Mouse (Mus musculus) frontal cortex, postnatal 36 days (tissue): Measurements from ENCODE around the gene Tldc2.
A peak's percentile ranks its signal among the peaks of the same experiment; 100 is the strongest.

Experiments
- DNase-seq, 2 experiments: peaks; one replicate each; pipeline ENCODE4 v3.0.0; 2022; ENCODE audit warnings: low spot score in 2 of 2

Tldc2 gene

DNA sequence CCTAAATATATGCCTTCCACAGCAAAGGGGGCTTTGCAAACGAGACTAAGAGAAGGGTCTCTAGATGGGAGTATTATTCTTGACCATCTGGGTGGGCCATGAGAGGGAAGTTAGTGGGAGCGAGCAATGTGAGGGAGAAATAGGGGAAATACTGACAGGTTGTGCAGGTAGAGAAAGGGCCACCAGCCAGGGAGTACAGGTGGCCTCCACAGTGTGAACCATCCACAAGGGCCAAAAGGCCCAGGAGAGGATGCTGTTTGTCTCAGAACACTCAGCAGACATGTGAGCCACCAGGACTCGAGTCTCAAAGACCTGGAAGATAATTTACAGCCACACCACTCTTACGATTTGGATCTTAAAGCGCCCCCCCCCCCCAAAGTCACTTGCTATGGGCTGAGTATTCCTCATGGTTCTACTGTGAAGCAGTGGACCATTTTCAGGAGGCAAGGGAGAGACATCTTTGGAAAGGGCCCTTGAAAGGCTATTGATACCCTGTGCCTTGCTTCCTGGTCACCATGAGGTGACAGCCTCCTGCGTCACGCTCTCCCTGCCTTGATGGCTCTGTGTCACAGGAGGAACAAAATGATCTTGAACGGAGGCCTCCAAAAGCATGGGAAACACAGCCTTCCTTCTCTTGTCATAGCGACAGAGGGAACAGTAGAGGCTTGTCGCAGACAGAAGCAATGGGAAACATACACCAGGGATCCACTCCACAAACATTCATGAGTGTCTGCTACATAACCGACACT is 26.1 kb upstream of the Tldc2 start:
- no peak for DNase-seq

GRCm38 (mm10) chr2:157063241-157063700 is 23.6 kb upstream of the Tldc2 start:
- DNase-seq = peak in 1 of 2 experiments; percentile 36

GRCm38 (mm10) chr2:157064136-157064535 is 22.7 kb upstream of the Tldc2 start:
- peak in 1 of 2 experiments; percentile 34 for DNase-seq

DNA sequence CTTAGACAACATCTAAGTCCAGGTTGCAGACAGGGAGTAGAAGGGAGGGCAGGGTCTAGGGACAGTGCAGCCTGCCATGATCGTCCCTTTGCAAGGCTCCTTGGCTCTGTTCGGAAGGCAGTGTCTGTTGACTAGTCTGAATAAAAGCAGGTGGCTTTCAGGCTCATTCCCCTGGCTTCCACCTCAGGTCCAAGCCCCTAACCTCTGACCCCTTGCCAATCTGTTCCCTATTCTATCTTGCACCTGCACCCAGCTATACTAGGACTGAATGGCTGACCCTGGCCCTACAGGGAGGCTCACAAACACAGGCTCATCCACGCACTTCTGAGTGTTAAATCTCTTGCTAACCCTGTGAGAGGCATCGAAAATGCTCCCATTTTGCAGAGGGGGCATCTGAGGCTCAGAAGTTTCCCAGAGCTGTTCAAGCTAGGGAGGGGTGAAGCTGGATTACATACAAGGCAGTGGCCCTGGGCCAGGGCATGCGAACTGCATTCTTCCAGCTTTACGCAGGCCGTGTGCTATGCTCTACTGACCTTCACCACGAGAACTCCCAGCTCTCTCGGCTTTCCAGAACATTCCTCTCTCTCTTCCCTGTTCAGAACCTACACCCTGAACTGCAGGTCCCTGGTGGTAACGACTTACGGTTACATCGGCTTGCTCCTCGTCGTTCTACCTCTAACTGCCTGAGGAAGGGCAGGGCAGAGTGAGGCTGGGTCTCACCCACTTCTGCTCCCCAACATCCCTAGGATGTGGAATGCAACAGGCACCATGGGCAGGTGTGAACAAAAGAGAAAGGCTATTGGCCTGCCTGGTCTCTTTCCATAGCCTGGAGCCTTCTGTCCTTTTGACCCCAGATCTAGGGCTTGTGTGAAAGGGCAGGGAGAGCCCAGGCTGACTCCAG is 21.6 kb upstream of the Tldc2 start:
- DNase-seq = no peak

DNA sequence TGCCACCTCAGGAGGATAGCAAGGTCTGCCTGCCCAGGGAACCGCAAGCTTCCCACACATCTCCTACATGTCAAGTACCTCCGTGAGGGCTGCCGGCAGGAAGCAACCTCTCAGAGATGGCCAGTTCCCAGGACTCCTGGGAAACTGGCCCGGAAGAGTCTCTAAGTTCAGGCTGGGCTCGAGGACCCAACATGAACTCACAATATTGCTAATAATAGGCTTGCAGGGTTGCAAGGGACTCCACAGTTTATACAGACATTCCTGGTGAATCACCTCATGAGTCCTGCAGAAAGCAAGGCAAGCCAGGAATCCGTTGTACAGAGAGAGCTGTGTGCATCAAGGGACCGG is 21.0 kb upstream of the Tldc2 start:
- no peak for DNase-seq

DNA sequence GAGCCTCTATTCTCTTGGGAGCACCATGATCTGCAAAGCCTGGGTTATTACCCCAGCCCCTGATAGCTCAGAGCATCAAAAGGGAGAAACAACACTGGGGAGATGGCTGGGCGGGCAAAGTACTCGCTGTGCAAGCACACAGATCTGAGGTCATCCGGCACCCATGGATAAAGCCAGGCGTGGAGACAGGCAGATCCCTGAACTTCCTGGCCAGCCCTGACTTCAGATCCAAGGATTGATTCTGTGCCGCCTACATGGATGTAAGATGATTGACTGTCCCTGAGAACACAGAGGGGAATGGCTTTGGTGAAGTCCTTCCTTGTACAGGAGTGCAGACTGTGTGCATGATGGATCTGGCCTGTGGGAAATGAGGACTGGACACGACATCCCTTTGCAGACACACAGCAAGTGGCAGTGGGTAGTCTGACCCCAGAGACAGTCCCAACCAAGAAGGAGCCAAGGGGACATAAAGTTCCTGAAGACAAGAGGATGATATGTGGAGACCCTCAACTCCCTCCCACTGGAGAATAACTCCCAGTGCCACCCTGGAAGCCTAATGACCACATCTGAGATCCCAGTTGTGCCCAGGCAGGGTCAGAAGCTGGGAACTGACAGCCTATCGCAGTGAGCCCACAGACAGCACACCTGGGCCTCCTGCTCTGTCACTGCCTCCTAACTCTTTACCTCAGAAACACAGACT is 20.0 kb upstream of the Tldc2 start:
- DNase-seq = no peak

- DNase-seq = no peak
Measured at GRCm38 (mm10) chr2:157068701-157069354, 18.0 kb upstream of the Tldc2 start.

DNA sequence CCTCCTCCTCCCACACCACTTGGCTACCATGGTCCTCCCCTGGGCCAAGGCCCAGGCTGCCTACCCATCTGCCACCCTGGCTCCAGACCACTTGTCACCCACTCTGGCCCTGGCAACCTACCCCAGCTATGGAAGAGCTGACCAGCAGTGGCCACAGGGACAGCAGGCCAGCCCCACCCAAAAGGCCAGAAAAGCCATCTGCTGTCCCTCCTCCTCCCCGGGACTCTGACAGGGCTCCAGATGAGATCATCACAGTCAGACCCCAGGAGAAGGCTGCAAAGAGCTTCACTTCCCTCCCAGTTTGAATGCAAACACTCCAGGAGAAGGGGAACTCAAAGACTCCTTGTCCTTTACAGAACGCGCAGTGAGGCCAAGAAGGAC is 17.5 kb upstream of the Tldc2 start:
- no peak for DNase-seq

- DNase-seq = no peak
Measured at GRCm38 (mm10) chr2:157069755-157070315, 17.0 kb upstream of the Tldc2 start.

GRCm38 (mm10) chr2:157070365-157070764 is 16.5 kb upstream of the Tldc2 start:
- no peak for DNase-seq

DNA sequence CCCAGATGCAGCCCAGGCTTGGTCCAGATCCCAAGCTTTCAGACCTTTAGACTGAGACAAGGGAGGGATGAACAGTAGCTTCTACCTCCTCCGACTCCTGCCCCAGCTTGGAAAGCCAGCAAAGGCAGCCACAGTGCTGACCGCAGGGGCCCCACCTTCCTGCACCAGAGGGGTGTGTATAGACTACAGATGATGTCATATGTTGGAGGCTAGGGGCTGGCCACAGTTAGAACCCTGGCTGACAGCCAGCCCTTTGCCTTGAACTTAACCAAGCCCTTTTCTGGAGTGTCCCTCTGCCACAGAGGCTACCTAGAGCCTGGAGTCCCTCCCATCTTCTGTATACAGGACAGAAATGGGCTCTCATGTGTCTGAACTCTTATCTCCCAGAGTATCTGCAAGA is 15.3 kb upstream of the Tldc2 start:
- DNase-seq = no peak

DNA sequence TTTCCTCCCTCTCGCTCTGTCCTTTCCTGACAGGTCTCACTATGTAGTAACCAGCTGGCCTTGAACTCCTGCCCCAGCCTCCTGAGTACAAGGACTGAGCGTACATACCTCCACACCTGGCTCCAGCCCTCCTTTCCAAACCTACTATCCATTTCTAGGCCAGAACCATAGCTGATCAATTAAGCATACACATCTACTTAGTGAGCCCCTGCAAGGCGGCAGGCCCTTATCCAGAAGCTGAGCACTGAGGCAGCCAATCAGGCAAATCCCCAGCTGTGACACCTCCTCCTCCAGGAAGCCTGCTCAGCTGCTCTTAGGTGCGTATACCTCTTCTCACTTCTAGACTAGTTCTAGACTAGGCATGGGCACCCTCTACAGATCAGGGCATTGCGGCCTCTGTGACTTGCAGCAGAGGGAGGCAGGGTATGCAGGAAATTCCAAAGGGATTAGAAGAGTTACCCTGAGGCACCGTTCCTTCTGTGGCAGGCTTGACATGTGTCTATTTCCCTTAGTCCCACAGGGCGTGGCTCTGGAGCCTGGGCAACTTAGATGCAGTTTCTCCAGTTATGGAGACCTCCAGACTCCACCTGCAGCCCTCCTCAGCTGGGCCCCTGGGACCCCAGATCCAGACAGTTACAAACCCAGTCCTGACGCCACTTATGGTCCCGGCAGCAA is 14.4 kb upstream of the Tldc2 start:
- DNase-seq = no peak

- DNase-seq = peak in 1 of 2 experiments; percentile 44
Measured at GRCm38 (mm10) chr2:157073378-157074052, 13.3 kb upstream of the Tldc2 start.

DNA sequence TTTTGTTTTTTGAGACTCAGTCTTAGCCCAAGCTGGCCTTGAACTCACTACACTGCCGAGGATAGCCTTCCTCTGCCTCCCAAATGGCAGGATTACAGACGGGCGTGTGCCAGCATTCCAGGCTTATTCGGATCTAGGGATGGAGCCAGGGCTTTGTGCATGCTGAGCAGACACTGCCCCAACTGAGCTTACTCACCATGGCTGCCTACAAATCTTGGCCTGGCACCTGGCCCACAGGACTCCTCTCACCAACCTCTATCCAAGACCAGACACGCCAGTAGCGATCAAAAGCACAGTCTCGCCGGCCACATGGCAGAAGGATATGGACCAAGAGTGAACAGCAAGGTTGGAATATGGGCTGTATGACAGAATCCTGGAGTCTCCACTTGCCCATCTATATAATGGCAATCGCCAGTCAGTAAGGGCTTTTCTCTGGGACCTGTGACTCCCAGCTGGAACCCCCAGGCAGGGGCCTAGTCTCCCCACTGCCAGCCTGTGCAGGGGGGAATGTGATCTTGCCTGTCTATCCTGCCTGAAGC is 12.6 kb upstream of the Tldc2 start:
- no peak for DNase-seq

- no peak for DNase-seq
Measured at GRCm38 (mm10) chr2:157074772-157075171, 12.1 kb upstream of the Tldc2 start.

DNA sequence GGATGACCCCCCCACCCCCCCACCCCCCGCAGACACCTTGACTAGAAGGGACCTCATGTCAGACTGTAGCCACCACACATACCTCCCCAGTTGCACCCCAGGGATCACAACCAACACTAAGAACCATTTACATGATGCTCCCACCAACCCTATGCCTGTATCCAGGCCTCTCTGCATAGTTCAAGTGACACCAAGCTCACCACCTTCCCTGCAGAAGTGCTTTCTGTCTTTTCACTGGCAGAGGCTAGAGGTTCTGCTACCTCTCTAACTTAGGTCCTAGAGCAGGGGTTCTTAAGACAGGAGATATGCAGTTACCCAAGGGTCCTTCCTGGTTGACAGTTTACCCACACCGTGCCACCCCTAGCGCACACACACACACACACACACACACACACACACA is 11.6 kb upstream of the Tldc2 start:
- DNase-seq = no peak

- no peak for DNase-seq
Measured at GRCm38 (mm10) chr2:157075685-157076084, 11.2 kb upstream of the Tldc2 start.

- no peak for DNase-seq
Measured at GRCm38 (mm10) chr2:157076585-157076984, 10.3 kb upstream of the Tldc2 start.

- no peak for DNase-seq
Measured at GRCm38 (mm10) chr2:157077160-157077559, 9.7 kb upstream of the Tldc2 start.

DNA sequence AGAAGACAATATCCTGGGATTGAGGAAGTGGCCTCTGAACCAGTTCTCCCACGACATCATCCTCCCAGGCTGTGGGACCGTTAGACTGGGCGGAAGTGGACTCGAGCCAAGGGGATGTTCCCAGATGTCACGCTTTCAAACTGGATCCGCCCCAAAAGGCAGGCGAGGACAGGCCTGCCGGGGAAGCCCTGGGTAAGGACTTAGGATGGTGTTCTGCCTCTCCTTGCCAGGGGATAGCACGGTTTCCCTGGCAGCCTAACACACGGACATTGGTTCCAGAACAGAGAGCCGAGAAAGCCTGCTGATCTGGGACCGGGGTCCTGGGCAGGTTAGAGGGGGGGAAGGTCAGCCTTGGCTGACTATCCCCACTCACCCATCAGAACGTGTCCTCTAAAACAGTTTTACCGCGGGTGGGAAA is 9.2 kb upstream of the Tldc2 start:
- DNase-seq = peak; percentile 59 to 65
